ENCODE assay signal across 35 mouse cellular contexts in the genomic region with DNA sequence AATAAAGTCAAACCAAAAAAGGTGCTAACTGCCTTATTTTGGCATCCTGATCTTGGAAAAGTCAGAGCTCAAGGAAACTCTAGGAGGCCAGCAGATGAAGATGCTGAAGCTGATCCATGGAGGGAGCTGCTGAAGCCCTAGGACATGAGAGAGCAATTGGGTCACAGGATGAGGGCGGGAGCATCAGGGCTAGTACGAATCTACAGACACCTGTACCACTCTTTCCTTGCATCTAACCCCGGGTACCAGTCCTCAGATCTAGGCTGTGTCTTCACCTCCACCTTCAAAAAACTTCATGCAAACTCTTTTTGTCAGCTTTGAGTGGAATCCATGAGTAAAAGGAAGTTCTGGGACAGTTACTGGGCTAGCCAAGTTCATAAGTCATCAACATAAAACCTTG.
"Had no signal": no experiment of that assay in that cellular context is flagged by ENCODE, and none has a peak within 500 bp of the region (broad histone marks: within the 10 kb centered on the region; RNA-seq: fewer than 3 reads in every experiment).

No protein-coding gene starts in this region.

- H3K27ac ChIP-seq: heart, adult 2 months; heart, embryonic 10.5 days; heart, embryonic 13.5 days; heart, embryonic 15.5 days; hindbrain, embryonic 10.5 days; hindbrain, embryonic 12.5 days; hindbrain, embryonic 13.5 days; hindbrain, embryonic 14.5 days; hindbrain, embryonic 15.5 days; hindbrain, postnatal 0 days; intestine, embryonic 15.5 days; kidney, embryonic 15.5 days; kidney, postnatal 0 days; layer of hippocampus, adult 2 months had no signal

- H3K9me3 ChIP-seq: heart, embryonic 10.5 days; heart, embryonic 12.5 days; heart, embryonic 13.5 days; heart, embryonic 15.5 days; hindbrain, embryonic 10.5 days; hindbrain, embryonic 12.5 days; hindbrain, embryonic 13.5 days; hindbrain, embryonic 15.5 days; intestine, embryonic 15.5 days; kidney, embryonic 15.5 days had no signal

- H3K36me3 ChIP-seq: heart, embryonic 10.5 days; heart, embryonic 12.5 days; heart, embryonic 13.5 days; heart, embryonic 15.5 days; hindbrain, embryonic 10.5 days; hindbrain, embryonic 12.5 days; hindbrain, embryonic 13.5 days; hindbrain, embryonic 15.5 days; intestine, embryonic 15.5 days; kidney, embryonic 15.5 days had no signal

- H3K4me3 ChIP-seq: heart, adult 2 months; heart, embryonic 10.5 days; heart, embryonic 12.5 days; heart, embryonic 13.5 days; heart, embryonic 15.5 days; hindbrain, embryonic 10.5 days; hindbrain, embryonic 12.5 days; hindbrain, embryonic 13.5 days; hindbrain, embryonic 15.5 days; intestine, embryonic 15.5 days; kidney, embryonic 15.5 days; layer of hippocampus, adult 2 months had no signal

- H3K9ac ChIP-seq: heart, embryonic 12.5 days; heart, embryonic 13.5 days; heart, embryonic 15.5 days; hindbrain, embryonic 12.5 days; hindbrain, embryonic 13.5 days; hindbrain, embryonic 14.5 days; hindbrain, embryonic 15.5 days; intestine, embryonic 15.5 days; kidney, embryonic 15.5 days had no signal

- H3K4me2 ChIP-seq: heart, embryonic 11.5 days; heart, embryonic 12.5 days; heart, embryonic 13.5 days; heart, embryonic 15.5 days; hindbrain, embryonic 12.5 days; hindbrain, embryonic 13.5 days; hindbrain, embryonic 14.5 days; hindbrain, embryonic 15.5 days; intestine, embryonic 15.5 days; kidney, embryonic 15.5 days had no signal

- DNase-seq: heart, adult 18-20 months; heart, adult 2 months; heart, postnatal 10 days; heart, postnatal 14 days; heart, postnatal 36 days; heart, postnatal 4 days; kidney, adult 11 months; kidney, adult 18-20 months; kidney, adult 2 months; kidney, adult 8-10 months; kidney, adult 9 months; kidney, postnatal 10 days; kidney, postnatal 14 days; kidney, postnatal 25 days; kidney, postnatal 36 days; kidney, postnatal 4 days had no signal

- H3K4me1 ChIP-seq: heart, embryonic 10.5 days; heart, embryonic 12.5 days; heart, embryonic 13.5 days; heart, embryonic 15.5 days; hindbrain, embryonic 10.5 days; hindbrain, embryonic 12.5 days; hindbrain, embryonic 13.5 days; hindbrain, embryonic 15.5 days; intestine, embryonic 15.5 days; kidney, embryonic 15.5 days had no signal

- ATAC-seq: hindbrain, embryonic 16.5 days; hindbrain, postnatal 0 days; inflammation-experienced regulatory T-cells, adult 6 months; intestine, embryonic 15.5 days; intestine, embryonic 16.5 days; intestine, postnatal 0 days had no signal

- H3K27me3 ChIP-seq: heart, embryonic 12.5 days; heart, embryonic 13.5 days; heart, embryonic 15.5 days; hindbrain, embryonic 12.5 days; hindbrain, embryonic 13.5 days; hindbrain, embryonic 15.5 days; intestine, embryonic 15.5 days; kidney, embryonic 15.5 days had no signal
